22 mouse cellular contexts compared by ENCODE assay signal in the genomic region with DNA sequence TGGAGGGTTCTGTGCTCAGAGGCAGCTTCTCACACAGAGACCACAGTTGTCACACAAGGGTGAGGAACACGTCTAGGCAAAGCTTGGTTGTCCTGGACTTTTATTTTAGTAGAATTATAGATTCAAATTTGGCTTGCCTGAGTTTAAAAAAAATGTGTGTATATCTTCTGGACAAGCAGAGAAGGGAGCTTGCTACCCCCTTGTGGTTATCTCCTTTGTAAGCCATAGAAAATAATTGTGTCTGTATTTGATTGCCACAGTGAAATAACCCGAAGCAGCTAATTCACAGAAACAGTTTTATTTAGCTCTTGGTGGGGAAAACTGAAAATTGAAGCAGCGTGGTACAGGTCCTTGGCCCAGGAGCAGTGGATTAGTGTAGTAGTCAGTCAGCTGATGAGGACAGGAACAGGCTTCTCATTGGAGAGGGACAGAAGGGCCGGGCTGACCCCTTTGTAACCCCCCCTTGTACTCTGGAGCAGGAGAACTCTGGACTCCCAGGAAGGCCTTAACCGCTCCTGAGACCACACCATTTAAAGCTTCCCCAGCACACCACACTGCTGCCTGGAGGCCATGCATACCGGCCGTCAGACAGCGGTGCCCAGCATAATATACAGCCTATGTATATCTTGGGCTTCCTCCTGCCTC. TPM values are rescaled to one million over a fixed set of nuclear protein-coding genes. Genes with fewer than 3 reads are reported as not detected.
A peak's percentile ranks its signal among the peaks of the same experiment; 100 is the strongest.
DNase-seq lines count a peak whose midpoint lies in the region; ATAC-seq and TF ChIP-seq lines count a peak whose summit lies in the region.
"Had no signal": no experiment of that assay in that cellular context is flagged by ENCODE, and none has a peak within 500 bp of the region (broad histone marks: within the 10 kb centered on the region; RNA-seq: fewer than 3 reads in every experiment).

No protein-coding gene starts in this region.

- H3K4me1 ChIP-seq in intestine, postnatal 0 days (replicated peaks; ENCODE audit: control insufficient read depth, insufficient read depth, low read length): no peaks in the 10 kb centered on the region
- no peaks in the 10 kb centered on the region for H3K4me1 ChIP-seq in intestine, embryonic 16.5 days (ENCODE audit: control insufficient read depth, insufficient read depth, low read length)
- no peaks in the 10 kb centered on the region for H3K4me1 ChIP-seq in midbrain, postnatal 0 days (ENCODE audit: insufficient read depth, low read length)
- no peaks in the 10 kb centered on the region for H3K4me1 ChIP-seq in midbrain, embryonic 13.5 days (replicated peaks)
- H3K4me1 ChIP-seq: embryonic facial prominence, embryonic 12.5 days; limb, embryonic 15.5 days; midbrain, embryonic 12.5 days had no signal

- H3K27ac ChIP-seq in intestine, postnatal 0 days (ENCODE audit: low read depth, low read length): no peak overlapping the region
- H3K27ac ChIP-seq in intestine, embryonic 16.5 days (ENCODE audit: low read length): no peak overlapping the region
- no peak overlapping the region for H3K27ac ChIP-seq in midbrain, postnatal 0 days (ENCODE audit: low read depth, low read length)
- no peak overlapping the region for H3K27ac ChIP-seq in midbrain, embryonic 13.5 days
- H3K27ac ChIP-seq: embryonic facial prominence, embryonic 12.5 days; limb, embryonic 15.5 days; midbrain, embryonic 12.5 days had no signal

- H3K4me2 ChIP-seq in intestine, postnatal 0 days (replicated peaks; ENCODE audit: low read depth): no peak overlapping the region
- no peak overlapping the region for H3K4me2 ChIP-seq in intestine, embryonic 16.5 days (ENCODE audit: low read depth, low read length)
- no peak overlapping the region for H3K4me2 ChIP-seq in midbrain, postnatal 0 days (ENCODE audit: low read depth, low read length, poor library complexity, severe bottlenecking)
- H3K4me2 ChIP-seq in midbrain, embryonic 13.5 days (replicated peaks): no peak overlapping the region
- H3K4me2 ChIP-seq: embryonic facial prominence, embryonic 12.5 days; limb, embryonic 15.5 days; midbrain, embryonic 12.5 days had no signal

- H3K9ac ChIP-seq in intestine, postnatal 0 days (ENCODE audit: low read depth, low read length): no peak overlapping the region
- no peak overlapping the region for H3K9ac ChIP-seq in intestine, embryonic 16.5 days (ENCODE audit: low read depth, low read length)
- H3K9ac ChIP-seq in midbrain, postnatal 0 days (replicated peaks; ENCODE audit: low read length, poor library complexity, severe bottlenecking): no peak overlapping the region
- H3K9ac ChIP-seq in midbrain, embryonic 13.5 days (replicated peaks): no peak overlapping the region
- H3K9ac ChIP-seq: embryonic facial prominence, embryonic 12.5 days; limb, embryonic 15.5 days; midbrain, embryonic 12.5 days had no signal

- 76% methylated on average over 8 of the region's 8 CpGs for WGBS in intestine, postnatal 0 days
- 67% methylated on average over 8 of the region's 8 CpGs for WGBS in intestine, embryonic 16.5 days
- 76% methylated on average over 8 of the region's 8 CpGs for WGBS in midbrain, postnatal 0 days
- WGBS in midbrain, embryonic 13.5 days: 78% methylated on average over 8 of the region's 8 CpGs

- ATAC-seq in intestine, postnatal 0 days: no peak
- no peak for ATAC-seq in intestine, embryonic 16.5 days
- no peak for ATAC-seq in midbrain, postnatal 0 days (ENCODE audit: low FRiP score)
- ATAC-seq in midbrain, embryonic 13.5 days: no peak
- ATAC-seq: CD4-positive, CD25-positive, alpha-beta regulatory T cell, adult 4 months had no signal

- H3K9me3 ChIP-seq in intestine, postnatal 0 days (ENCODE audit: control insufficient read depth): no peaks in the 10 kb centered on the region
- H3K9me3 ChIP-seq in intestine, embryonic 16.5 days (ENCODE audit: control insufficient read depth, low read length): no peaks in the 10 kb centered on the region
- H3K9me3 ChIP-seq in midbrain, postnatal 0 days (ENCODE audit: low read length): no peaks in the 10 kb centered on the region
- H3K9me3 ChIP-seq in midbrain, embryonic 13.5 days: no peaks in the 10 kb centered on the region
- H3K9me3 ChIP-seq: embryonic facial prominence, embryonic 12.5 days; limb, embryonic 15.5 days; midbrain, embryonic 12.5 days had no signal

- no peak for DNase-seq in midbrain, postnatal 0 days (ENCODE audit: low spot score)
- DNase-seq in kidney, adult 9 months: peak; percentile 80
- DNase-seq in kidney, postnatal 36 days: peak; percentile 62 to 74
- DNase-seq in urinary bladder, postnatal 14 days (ENCODE audit: low spot score): no peak
- DNase-seq in ovary, adult 18-20 months (ENCODE audit: low spot score): no peak
- DNase-seq: adrenal gland, postnatal 14 days; cerebellum, adult 2 months; gastrocnemius, postnatal 10 days; heart, postnatal 14 days; lung, adult 18-20 months; thymus, postnatal 36 days had no signal

- no peak overlapping the region for H3K4me3 ChIP-seq in intestine, postnatal 0 days (ENCODE audit: low read depth, low read length)
- no peak overlapping the region for H3K4me3 ChIP-seq in intestine, embryonic 16.5 days (ENCODE audit: low read length)
- no peak overlapping the region for H3K4me3 ChIP-seq in midbrain, postnatal 0 days (ENCODE audit: low read depth, low read length)
- H3K4me3 ChIP-seq in midbrain, embryonic 13.5 days (replicated peaks): no peak overlapping the region
- H3K4me3 ChIP-seq: embryonic facial prominence, embryonic 12.5 days; limb, embryonic 15.5 days; midbrain, embryonic 12.5 days; myocyte had no signal

- H3K36me3 ChIP-seq in intestine, postnatal 0 days (ENCODE audit: control insufficient read depth, insufficient read depth): peaks cover 82% of the 10 kb centered on the region
- peaks cover 35% of the 10 kb centered on the region for H3K36me3 ChIP-seq in intestine, embryonic 16.5 days (ENCODE audit: control insufficient read depth, insufficient read depth, low read length)
- peaks cover 31% of the 10 kb centered on the region for H3K36me3 ChIP-seq in midbrain, postnatal 0 days (ENCODE audit: insufficient read depth, low read length)
- H3K36me3 ChIP-seq in midbrain, embryonic 13.5 days: peaks cover 79% of the 10 kb centered on the region

- no peaks in the 10 kb centered on the region for H3K27me3 ChIP-seq in intestine, postnatal 0 days (replicated peaks; ENCODE audit: control insufficient read depth, insufficient read depth, low read length)
- H3K27me3 ChIP-seq in intestine, embryonic 16.5 days (replicated peaks; ENCODE audit: control insufficient read depth, insufficient read depth, low read length): no peaks in the 10 kb centered on the region
- H3K27me3 ChIP-seq in midbrain, postnatal 0 days (ENCODE audit: insufficient read depth, low read length): no peaks in the 10 kb centered on the region
- H3K27me3 ChIP-seq in midbrain, embryonic 13.5 days: no peaks in the 10 kb centered on the region
- H3K27me3 ChIP-seq: embryonic facial prominence, embryonic 12.5 days; limb, embryonic 15.5 days; midbrain, embryonic 12.5 days had no signal

- peak; percentile 59 for TF ChIP-seq CTCF in intestine, postnatal 0 days (IDR thresholded peaks at IDR 0.05; ENCODE audit: low read depth)
- peak; percentile 54 for TF ChIP-seq CTCF in midbrain, postnatal 0 days (IDR thresholded peaks at IDR 0.05)

RNA-seq across cellular contexts. Expression of a gene that starts 27.3 kb away (rescaled TPM):
- polyA plus RNA-seq in intestine, postnatal 0 days (2015; fragmentation: Nextera tagmentation; extraction: Ambion mirVana): 0.12 and 0.18 TPM in 2 replicates
- 0.07 TPM in 1 of 2 replicates, not detected in the other for polyA plus RNA-seq in intestine, embryonic 16.5 days (2015; fragmentation: Nextera tagmentation; extraction: Ambion mirVana)
- total RNA-seq in midbrain, postnatal 0 days (2014; rRNA removed): 0.19 TPM in 1 of 2 replicates, not detected in the other
- 0.07 and 0.20 TPM in 2 replicates for polyA plus RNA-seq in midbrain, postnatal 0 days (2015; fragmentation: Nextera tagmentation; extraction: Ambion mirVana)
- polyA plus RNA-seq in midbrain, embryonic 13.5 days (2015; fragmentation: Nextera tagmentation; extraction: Ambion mirVana): 0.06 and 0.12 TPM in 2 replicates
- total RNA-seq: adrenal gland, postnatal 14 days; gastrocnemius, postnatal 10 days; heart, adult 8-10 months; heart, postnatal 14 days; layer of hippocampus, adult 18-20 months; left cerebral cortex, adult 8-10 months had no signal
- polyA plus RNA-seq: cerebellum, adult 2 months had no signal

Comparison
In these comparisons a context has a peak if more than half of its experiments do, and no peak if none do; other contexts are left out.
1. DNase-seq: peak in kidney, adult 9 months (single experiment) and kidney, postnatal 36 days (2 of 2); none in midbrain, postnatal 0 days (single experiment), urinary bladder, postnatal 14 days (single experiment) and ovary, adult 18-20 months (single experiment).